Mouse (Mus musculus): Measurements from ENCODE around the gene Terf2. TPM values are rescaled to one million over a fixed set of nuclear protein-coding genes. Genes with fewer than 3 reads are reported as not detected.
"Not testable (repeated sequence)": the region's sequence is repeated elsewhere in the genome, so short reads cannot be mapped to it uniquely, and the experiment has no call there.

Gene Terf2
- polyA plus RNA-seq, 1 experiment: 35.7 TPM

GRCm38 (mm10) chr8:107045478-107045877 is 50.9 kb downstream of the Terf2 start:
- no peak for TF ChIP-seq CTCF (IDR thresholded peaks at IDR 0.05; ENCODE audit: borderline replicate concordance, insufficient read depth, low read length)
- no peak overlapping the region for H3K27ac ChIP-seq (ENCODE audit: insufficient read depth, low read length)
- H3K4me1 ChIP-seq (ENCODE audit: control insufficient read depth, insufficient read depth, low read length): no peaks in the 10 kb centered on the region
- no peak overlapping the region for H3K4me3 ChIP-seq (ENCODE audit: insufficient read depth, low read length)

GRCm38 (mm10) chr8:107040632-107041031 is 55.7 kb downstream of the Terf2 start:
- Histone ChIP-seq H3K4me1 (ENCODE audit: control insufficient read depth, insufficient read depth, low read length) (no peaks in the 10 kb centered on the region), H3K27ac (ENCODE audit: insufficient read depth, low read length) (no peak overlapping the region), H3K4me3 (ENCODE audit: insufficient read depth, low read length) (no peak overlapping the region)
- TF ChIP-seq CTCF (IDR thresholded peaks at IDR 0.05; ENCODE audit: borderline replicate concordance, insufficient read depth, low read length) (no peak), POLR2A (IDR thresholded peaks at IDR 0.05; ENCODE audit: low read depth, low read length) (no peak)

GRCm38 (mm10) chr8:107036626-107037025 is 59.7 kb downstream of the Terf2 start:
- no peak overlapping the region for H3K27ac ChIP-seq (ENCODE audit: insufficient read depth, low read length)
- no peak overlapping the region for H3K4me3 ChIP-seq (ENCODE audit: insufficient read depth, low read length)
- TF ChIP-seq CTCF (IDR thresholded peaks at IDR 0.05; ENCODE audit: borderline replicate concordance, insufficient read depth, low read length) (no peak), POLR2A (IDR thresholded peaks at IDR 0.05; ENCODE audit: low read depth, low read length) (no peak)
- H3K4me1 ChIP-seq (ENCODE audit: control insufficient read depth, insufficient read depth, low read length): peaks cover 6% of the 10 kb centered on the region

GRCm38 (mm10) chr8:107035641-107036040 is 60.7 kb downstream of the Terf2 start:
- Histone ChIP-seq H3K4me1 (ENCODE audit: control insufficient read depth, insufficient read depth, low read length) (peaks cover 6% of the 10 kb centered on the region), H3K4me3 (ENCODE audit: insufficient read depth, low read length) (no peak overlapping the region), H3K27ac (ENCODE audit: insufficient read depth, low read length) (no peak overlapping the region)
- TF ChIP-seq POLR2A (IDR thresholded peaks at IDR 0.05; ENCODE audit: low read depth, low read length): no peak
- TF ChIP-seq CTCF (IDR thresholded peaks at IDR 0.05; ENCODE audit: borderline replicate concordance, insufficient read depth, low read length): no peak

GRCm38 (mm10) chr8:107033609-107034008 is 62.7 kb downstream of the Terf2 start:
- not testable (repeated sequence) for H3K4me3 ChIP-seq (ENCODE audit: insufficient read depth, low read length); H3K4me1 ChIP-seq (ENCODE audit: control insufficient read depth, insufficient read depth, low read length); H3K27ac ChIP-seq (ENCODE audit: insufficient read depth, low read length)

- peak overlapping the region; percentile 50 for H3K27ac ChIP-seq (ENCODE audit: insufficient read depth, low read length)
Measured at GRCm38 (mm10) chr8:107031577-107032090, 64.7 kb downstream of the Terf2 start.

GRCm38 (mm10) chr8:107030650-107031576 is 65.4 kb downstream of the Terf2 start, which contains the start of gene Vps4a:
Gene Vps4a, plus strand, starts transcription at chr8:107031222.
- Histone ChIP-seq H3K4me1 (ENCODE audit: control insufficient read depth, insufficient read depth, low read length) (peaks cover 6% of the 10 kb centered on the region), H3K4me3 (ENCODE audit: insufficient read depth, low read length) (peak within 1 kb of the TSS; percentile 97), H3K27ac (ENCODE audit: insufficient read depth, low read length) (peak within 1 kb of the TSS; percentile 50)
- TF ChIP-seq POLR2A (IDR thresholded peaks at IDR 0.05; ENCODE audit: low read depth, low read length): peak; percentile 79
- TF ChIP-seq CTCF (IDR thresholded peaks at IDR 0.05; ENCODE audit: borderline replicate concordance, insufficient read depth, low read length): peak; percentile 75; the same call in 1 of the 2 replicates

More at GRCm38 (mm10) chr8:107031577-107032090, 64.7 kb downstream of the Terf2 start:
- Histone ChIP-seq H3K4me1 (ENCODE audit: control insufficient read depth, insufficient read depth, low read length) (peaks cover 6% of the 10 kb centered on the region), H3K4me3 (ENCODE audit: insufficient read depth, low read length) (peak overlapping the region; percentile 97)
- TF ChIP-seq CTCF (IDR thresholded peaks at IDR 0.05; ENCODE audit: borderline replicate concordance, insufficient read depth, low read length) (no peak), POLR2A (IDR thresholded peaks at IDR 0.05; ENCODE audit: low read depth, low read length) (no peak)

GRCm38 (mm10) chr8:107030058-107030457 is 66.3 kb downstream of the Terf2 start:
- TF ChIP-seq CTCF (IDR thresholded peaks at IDR 0.05; ENCODE audit: borderline replicate concordance, insufficient read depth, low read length) (no peak), POLR2A (IDR thresholded peaks at IDR 0.05; ENCODE audit: low read depth, low read length) (no peak)
- H3K4me1 ChIP-seq (ENCODE audit: control insufficient read depth, insufficient read depth, low read length): peaks cover 6% of the 10 kb centered on the region
- no peak overlapping the region for H3K27ac ChIP-seq (ENCODE audit: insufficient read depth, low read length)
- no peak overlapping the region for H3K4me3 ChIP-seq (ENCODE audit: insufficient read depth, low read length)

GRCm38 (mm10) chr8:107029310-107029709 is 67.0 kb downstream of the Terf2 start:
- TF ChIP-seq POLR2A (IDR thresholded peaks at IDR 0.05; ENCODE audit: low read depth, low read length) (no peak), CTCF (IDR thresholded peaks at IDR 0.05; ENCODE audit: borderline replicate concordance, insufficient read depth, low read length) (no peak)
- no peak overlapping the region for H3K27ac ChIP-seq (ENCODE audit: insufficient read depth, low read length)
- H3K4me1 ChIP-seq (ENCODE audit: control insufficient read depth, insufficient read depth, low read length): peaks cover 6% of the 10 kb centered on the region
- H3K4me3 ChIP-seq (ENCODE audit: insufficient read depth, low read length): no peak overlapping the region

- Histone ChIP-seq H3K4me1 (ENCODE audit: control insufficient read depth, insufficient read depth, low read length) (no peaks in the 10 kb centered on the region), H3K4me3 (ENCODE audit: insufficient read depth, low read length) (no peak overlapping the region), H3K27ac (ENCODE audit: insufficient read depth, low read length) (no peak overlapping the region)
- TF ChIP-seq CTCF (IDR thresholded peaks at IDR 0.05; ENCODE audit: borderline replicate concordance, insufficient read depth, low read length) (no peak), POLR2A (IDR thresholded peaks at IDR 0.05; ENCODE audit: low read depth, low read length) (no peak)
Measured at GRCm38 (mm10) chr8:107023479-107023878, 72.9 kb downstream of the Terf2 start.

Other genes with a start within 250 kb of the Terf2 start
- 0.16 and 0.47 TPM in 2 replicates for gene Has3, start 226.3 kb downstream of the Terf2 start, polyA plus RNA-seq (2011; ENCODE audit: insufficient read length, low read depth, missing spikeins)
- 46.9 and 57.5 TPM in 2 replicates for gene Utp4, start 202.9 kb downstream of the Terf2 start, polyA plus RNA-seq (2011; ENCODE audit: insufficient read length, low read depth, missing spikeins)
- gene Sntb2, start 160.8 kb downstream of the Terf2 start, polyA plus RNA-seq (2011; ENCODE audit: insufficient read length, low read depth, missing spikeins): 18.9 and 23.3 TPM in 2 replicates
- gene Vps4a, start 65.3 kb downstream of the Terf2 start, polyA plus RNA-seq (2011; ENCODE audit: insufficient read length, low read depth, missing spikeins): 47.0 and 48.3 TPM in 2 replicates
- 4.4 and 5.5 TPM in 2 replicates for gene Pdf, start 47.9 kb downstream of the Terf2 start, polyA plus RNA-seq (2011; ENCODE audit: insufficient read length, low read depth, missing spikeins)
- gene Cog8, start 39.9 kb downstream of the Terf2 start, polyA plus RNA-seq (2011; ENCODE audit: insufficient read length, low read depth, missing spikeins): 31.0 TPM in 2 replicates
- 71.2 and 71.5 TPM in 2 replicates for gene Nip7, start 39.7 kb downstream of the Terf2 start, polyA plus RNA-seq (2011; ENCODE audit: insufficient read length, low read depth, missing spikeins)
- not detected in 2 replicates for gene Tmed6, start 30.9 kb downstream of the Terf2 start, polyA plus RNA-seq (2011; ENCODE audit: insufficient read length, low read depth, missing spikeins)
- 95.0 and 110 TPM in 2 replicates for gene Cyb5b, start 54.1 kb upstream of the Terf2 start, polyA plus RNA-seq (2011; ENCODE audit: insufficient read length, low read depth, missing spikeins)
- gene Nfat5, start 196.9 kb upstream of the Terf2 start, polyA plus RNA-seq (2011; ENCODE audit: insufficient read length, low read depth, missing spikeins): 89.1 and 108 TPM in 2 replicates